Mouse (Mus musculus) ovary, postnatal 10 days (tissue): ENCODE results near the gene Mcts2.

ENCODE experiments used
- DNase-seq: peaks from one replicate; pipeline ENCODE4 v3.0.0; 2022; ENCODE audit warnings: low spot score

Mcts2 gene

GRCm38 (mm10) chr2:152686399-152686798 is 436 bp upstream of the Mcts2 start:
- DNase-seq, result no peak

GRCm38 (mm10) chr2:152691564-152692217 is 4.9 kb downstream of the Mcts2 start:
- DNase-seq, result no peak

GRCm38 (mm10) chr2:152693233-152693632 is 6.4 kb downstream of the Mcts2 start:
- peak; percentile 39 for DNase-seq

GRCm38 (mm10) chr2:152693735-152694134 is 6.9 kb downstream of the Mcts2 start:
- no peak for DNase-seq

GRCm38 (mm10) chr2:152694708-152695107 is 7.9 kb downstream of the Mcts2 start:
- no peak for DNase-seq

- DNase-seq, result no peak
Observed at GRCm38 (mm10) chr2:152696016-152696415, 9.2 kb downstream of the Mcts2 start.

- peak; percentile 91 for DNase-seq
Observed at GRCm38 (mm10) chr2:152696476-152697164, 9.8 kb downstream of the Mcts2 start.

GRCm38 (mm10) chr2:152700138-152700537 is 13.3 kb downstream of the Mcts2 start:
- DNase-seq, result no peak

GRCm38 (mm10) chr2:152700725-152701124 is 13.9 kb downstream of the Mcts2 start:
- DNase-seq, result no peak

GRCm38 (mm10) chr2:152703596-152704255 is 16.9 kb downstream of the Mcts2 start:
- DNase-seq, result no peak

GRCm38 (mm10) chr2:152704256-152704605 is 17.4 kb downstream of the Mcts2 start:
- DNase-seq, result no peak

- no peak for DNase-seq
Observed at GRCm38 (mm10) chr2:152704811-152705370, 18.1 kb downstream of the Mcts2 start.

GRCm38 (mm10) chr2:152705993-152706571 is 19.2 kb downstream of the Mcts2 start:
- no peak for DNase-seq

GRCm38 (mm10) chr2:152707186-152707585 is 20.4 kb downstream of the Mcts2 start:
- no peak for DNase-seq

GRCm38 (mm10) chr2:152707627-152708026 is 20.8 kb downstream of the Mcts2 start:
- DNase-seq, result peak; percentile 81

- no peak for DNase-seq
Observed at GRCm38 (mm10) chr2:152709066-152709465, 22.2 kb downstream of the Mcts2 start.

GRCm38 (mm10) chr2:152716241-152716772 is 29.5 kb downstream of the Mcts2 start:
- DNase-seq, result no peak

- no peak for DNase-seq
Observed at GRCm38 (mm10) chr2:152717652-152718051, 30.8 kb downstream of the Mcts2 start.

GRCm38 (mm10) chr2:152718076-152718475 is 31.2 kb downstream of the Mcts2 start:
- DNase-seq, result no peak

- DNase-seq, result no peak
Observed at GRCm38 (mm10) chr2:152723651-152724331, 37.0 kb downstream of the Mcts2 start.

GRCm38 (mm10) chr2:152724332-152724723 is 37.5 kb downstream of the Mcts2 start:
- no peak for DNase-seq
